Mouse (Mus musculus) adrenal gland, postnatal 25 days (tissue): ENCODE results near the gene Mapk14. TPM values are rescaled to one million over a fixed set of nuclear protein-coding genes. Genes with fewer than 3 reads are reported as not detected.
"Not testable (repeated sequence)": the region's sequence is repeated elsewhere in the genome, so short reads cannot be mapped to it uniquely, and the experiment has no call there.

ENCODE experiments used
- DNase-seq: peaks from one replicate; pipeline ENCODE4 v3.0.0; 2021; ENCODE audit warnings: mixed read lengths
- total RNA-seq: library from RNA; stranded (reverse); gene quantifications from 2 replicates; pipeline ENCODE4 v1.2.3, GENCODE M21; 2021

Gene Mapk14
- total RNA-seq, 1 experiment from 2014 or later, result 82.6 TPM

GRCm38 (mm10) chr17:28743145-28743866 is 52.2 kb downstream of the Mapk14 start:
- no peak for DNase-seq

GRCm38 (mm10) chr17:28743916-28744315 is 52.8 kb downstream of the Mapk14 start:
- no peak for DNase-seq

- no peak for DNase-seq
Measured at GRCm38 (mm10) chr17:28745773-28746172, 54.6 kb downstream of the Mapk14 start.

- no peak for DNase-seq
Measured at GRCm38 (mm10) chr17:28748001-28748400, 56.9 kb downstream of the Mapk14 start.

- DNase-seq, result no peak
Measured at GRCm38 (mm10) chr17:28750580-28750979, 59.5 kb downstream of the Mapk14 start.

GRCm38 (mm10) chr17:28756447-28756846 is 65.3 kb downstream of the Mapk14 start:
- no peak for DNase-seq

- no peak for DNase-seq
Measured at GRCm38 (mm10) chr17:28757470-28757869, 66.3 kb downstream of the Mapk14 start.

GRCm38 (mm10) chr17:28760736-28761312 is 69.7 kb downstream of the Mapk14 start:
- DNase-seq, result no peak

- DNase-seq, result peak; percentile 88
Measured at GRCm38 (mm10) chr17:28761871-28762270, 70.7 kb downstream of the Mapk14 start.

- peak; percentile 70 for DNase-seq
Measured at GRCm38 (mm10) chr17:28766203-28766602, 75.1 kb downstream of the Mapk14 start.

GRCm38 (mm10) chr17:28766781-28767515 is 75.8 kb downstream of the Mapk14 start:
- DNase-seq, result no peak

GRCm38 (mm10) chr17:28769121-28769874 is 78.2 kb downstream of the Mapk14 start, which contains the start of gene Mapk13:
Gene Mapk13 (plus strand): TSS chr17:28769297.
- peak; percentile 27 for DNase-seq

- DNase-seq, result peak; percentile 37
Measured at GRCm38 (mm10) chr17:28769875-28770421, 78.8 kb downstream of the Mapk14 start.

- DNase-seq, result no peak
Measured at GRCm38 (mm10) chr17:28771289-28771688, 80.2 kb downstream of the Mapk14 start.

GRCm38 (mm10) chr17:28774303-28774702 is 83.2 kb downstream of the Mapk14 start:
- not testable (repeated sequence) for DNase-seq

- no peak for DNase-seq
Measured at GRCm38 (mm10) chr17:28775161-28775560, 84.0 kb downstream of the Mapk14 start.

GRCm38 (mm10) chr17:28776817-28777216 is 85.7 kb downstream of the Mapk14 start:
- no peak for DNase-seq

- peak; percentile 65 for DNase-seq
Measured at GRCm38 (mm10) chr17:28777231-28778005, 86.3 kb downstream of the Mapk14 start.

GRCm38 (mm10) chr17:28779735-28780134 is 88.6 kb downstream of the Mapk14 start:
- DNase-seq, result no peak

GRCm38 (mm10) chr17:28780836-28781235 is 89.7 kb downstream of the Mapk14 start:
- peak; percentile 69 for DNase-seq
